In the genomic region with DNA sequence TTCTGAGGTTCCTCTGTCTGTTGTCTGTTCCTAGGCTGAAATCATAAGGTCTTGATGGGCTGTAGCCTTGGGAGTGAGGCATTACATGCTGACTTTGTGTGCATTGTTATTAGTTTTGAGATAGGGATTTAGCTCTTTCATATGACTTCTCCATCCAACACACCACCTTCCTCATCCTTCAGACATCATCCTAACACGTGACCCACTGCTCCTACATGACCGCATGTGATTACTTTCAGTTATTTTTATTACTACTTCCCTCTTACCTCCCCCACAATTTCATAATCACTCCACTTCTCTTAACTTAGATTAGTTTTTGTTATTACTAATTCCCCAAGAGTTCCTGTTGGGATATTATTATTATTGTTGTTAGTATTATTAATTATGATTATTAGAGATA, we compare ENCODE assay signal across 26 mouse cellular contexts. TPM values are rescaled to one million over a fixed set of nuclear protein-coding genes. Genes with fewer than 3 reads are reported as not detected.
DNase-seq lines count a peak whose midpoint lies in the region; ATAC-seq and TF ChIP-seq lines count a peak whose summit lies in the region.
"Had no signal": no experiment of that assay in that cellular context is flagged by ENCODE, and none has a peak within 500 bp of the region (broad histone marks: within the 10 kb centered on the region; RNA-seq: fewer than 3 reads in every experiment).

No protein-coding gene starts in this region.

- no peaks in the 10 kb centered on the region for H3K9me3 ChIP-seq in heart, embryonic 15.5 days (replicated peaks)
- no peaks in the 10 kb centered on the region for H3K9me3 ChIP-seq in heart, embryonic 11.5 days (replicated peaks; ENCODE audit: control insufficient read depth, low read length)
- H3K9me3 ChIP-seq in embryonic facial prominence, embryonic 12.5 days: no peaks in the 10 kb centered on the region
- H3K9me3 ChIP-seq in forebrain, embryonic 16.5 days (ENCODE audit: control insufficient read depth, low read length): no peaks in the 10 kb centered on the region
- H3K9me3 ChIP-seq: embryonic facial prominence, embryonic 15.5 days; forebrain, embryonic 10.5 days; hindbrain, embryonic 10.5 days; intestine, embryonic 15.5 days; kidney, embryonic 15.5 days; liver, embryonic 12.5 days; midbrain, embryonic 10.5 days had no signal

- H3K9ac ChIP-seq in heart, embryonic 15.5 days: no peak overlapping the region
- H3K9ac ChIP-seq in heart, embryonic 11.5 days (ENCODE audit: low read depth, low read length): no peak overlapping the region
- no peak overlapping the region for H3K9ac ChIP-seq in embryonic facial prominence, embryonic 12.5 days
- no peak overlapping the region for H3K9ac ChIP-seq in forebrain, embryonic 16.5 days (replicated peaks; ENCODE audit: low read depth, low read length)
- H3K9ac ChIP-seq: embryonic facial prominence, embryonic 15.5 days; intestine, embryonic 15.5 days; kidney, embryonic 15.5 days; liver, embryonic 12.5 days; lung, embryonic 14.5 days had no signal

- 0 out of 2 replicates have a peak overlapping the region, but pooled peaks have one; percentile 8 for H3K27ac ChIP-seq in heart, embryonic 15.5 days
- no peak overlapping the region; the same call in 1 of the 2 replicates for H3K27ac ChIP-seq in heart, embryonic 11.5 days (ENCODE audit: low read depth, low read length)
- peak overlapping the region; percentile 94 for H3K27ac ChIP-seq in bone marrow macrophage, adult 2 months (ENCODE audit: insufficient read depth, low read depth, low read length)
- 0 out of 2 replicates have a peak overlapping the region, but pooled peaks have one; percentile 2 for H3K27ac ChIP-seq in embryonic facial prominence, embryonic 12.5 days
- H3K27ac ChIP-seq in forebrain, embryonic 16.5 days (ENCODE audit: low read length): no peak overlapping the region
- H3K27ac ChIP-seq: embryonic facial prominence, embryonic 15.5 days; intestine, embryonic 15.5 days; kidney, embryonic 15.5 days; liver, embryonic 12.5 days; midbrain, embryonic 10.5 days had no signal

- H3K27me3 ChIP-seq in heart, embryonic 15.5 days: no peaks in the 10 kb centered on the region
- H3K27me3 ChIP-seq in heart, embryonic 11.5 days (ENCODE audit: control insufficient read depth, insufficient read depth, low read length): no peaks in the 10 kb centered on the region
- H3K27me3 ChIP-seq in embryonic facial prominence, embryonic 12.5 days: no peaks in the 10 kb centered on the region
- no peaks in the 10 kb centered on the region for H3K27me3 ChIP-seq in forebrain, embryonic 16.5 days (replicated peaks; ENCODE audit: control insufficient read depth, insufficient read depth, low read length)
- H3K27me3 ChIP-seq: embryonic facial prominence, embryonic 15.5 days; intestine, embryonic 15.5 days; kidney, embryonic 15.5 days; liver, embryonic 12.5 days had no signal

- 75% methylated on average over 2 of the region's 2 CpGs for WGBS in heart, embryonic 15.5 days
- WGBS in heart, embryonic 11.5 days (ENCODE audit: insufficient replicate concordance): 80% methylated on average over 2 of the region's 2 CpGs
- WGBS in embryonic facial prominence, embryonic 12.5 days: 78% methylated on average over 2 of the region's 2 CpGs
- WGBS in forebrain, embryonic 16.5 days: 89% methylated on average over 2 of the region's 2 CpGs

- H3K36me3 ChIP-seq in heart, embryonic 15.5 days: no peaks in the 10 kb centered on the region
- no peaks in the 10 kb centered on the region for H3K36me3 ChIP-seq in heart, embryonic 11.5 days (ENCODE audit: control insufficient read depth, insufficient read depth, low read length)
- no peaks in the 10 kb centered on the region for H3K36me3 ChIP-seq in embryonic facial prominence, embryonic 12.5 days
- H3K36me3 ChIP-seq in forebrain, embryonic 16.5 days (ENCODE audit: control insufficient read depth, insufficient read depth): no peaks in the 10 kb centered on the region
- H3K36me3 ChIP-seq: embryonic facial prominence, embryonic 15.5 days; forebrain, embryonic 10.5 days; hindbrain, embryonic 10.5 days; intestine, embryonic 15.5 days; kidney, embryonic 15.5 days; liver, embryonic 12.5 days; midbrain, embryonic 10.5 days had no signal

- H3K4me3 ChIP-seq in heart, embryonic 15.5 days: no peak overlapping the region
- H3K4me3 ChIP-seq in heart, embryonic 11.5 days (ENCODE audit: low read depth, low read length): no peak overlapping the region
- no peak overlapping the region for H3K4me3 ChIP-seq in bone marrow macrophage, adult 2 months (ENCODE audit: insufficient read depth, low read length)
- H3K4me3 ChIP-seq in embryonic facial prominence, embryonic 12.5 days: no peak overlapping the region
- no peak overlapping the region for H3K4me3 ChIP-seq in forebrain, embryonic 16.5 days (replicated peaks; ENCODE audit: low read length)
- H3K4me3 ChIP-seq: embryonic facial prominence, embryonic 15.5 days; forebrain, embryonic 10.5 days; hindbrain, embryonic 10.5 days; intestine, embryonic 15.5 days; kidney, embryonic 15.5 days; liver, embryonic 12.5 days; midbrain, embryonic 10.5 days had no signal

- H3K4me2 ChIP-seq in heart, embryonic 15.5 days: no peak overlapping the region
- H3K4me2 ChIP-seq in heart, embryonic 11.5 days: no peak overlapping the region
- H3K4me2 ChIP-seq in embryonic facial prominence, embryonic 12.5 days (replicated peaks): no peak overlapping the region
- no peak overlapping the region for H3K4me2 ChIP-seq in forebrain, embryonic 16.5 days (ENCODE audit: low read length)
- H3K4me2 ChIP-seq: embryonic facial prominence, embryonic 15.5 days; intestine, embryonic 15.5 days; kidney, embryonic 15.5 days; liver, embryonic 12.5 days; lung, embryonic 14.5 days had no signal

- no peak for TF ChIP-seq POLR2A in bone marrow macrophage, adult 2 months (IDR thresholded peaks at IDR 0.05; ENCODE audit: borderline replicate concordance, low read depth, low read length)

- no peak for DNase-seq in layer of hippocampus, postnatal 10 days (ENCODE audit: low spot score in 2 of 2)
- DNase-seq: adrenal gland, adult 2 months; B cell, adult 2 months; cerebellum, adult 2 months; cerebellum, postnatal 25 days; embryo, embryonic 11 days; heart, postnatal 10 days; kidney, postnatal 36 days; lung, embryonic 14.5 days; thymus, postnatal 14 days had no signal

- no peak for TF ChIP-seq CTCF in bone marrow macrophage, adult 2 months (IDR thresholded peaks at IDR 0.05; ENCODE audit: low read depth, low read length)

- peaks cover 15% of the 10 kb centered on the region for H3K4me1 ChIP-seq in heart, embryonic 15.5 days (replicated peaks)
- H3K4me1 ChIP-seq in heart, embryonic 11.5 days (ENCODE audit: control insufficient read depth, insufficient read depth, low read length): no peaks in the 10 kb centered on the region; the same call in 1 of the 2 replicates
- H3K4me1 ChIP-seq in bone marrow macrophage, adult 2 months (ENCODE audit: control insufficient read depth, insufficient read depth, low read length): peaks cover 21% of the 10 kb centered on the region
- peaks cover 19% of the 10 kb centered on the region for H3K4me1 ChIP-seq in embryonic facial prominence, embryonic 12.5 days
- H3K4me1 ChIP-seq in forebrain, embryonic 16.5 days (replicated peaks; ENCODE audit: control insufficient read depth, insufficient read depth, low read length): no peaks in the 10 kb centered on the region
- H3K4me1 ChIP-seq: liver, embryonic 12.5 days had no signal

- no peak for ATAC-seq in heart, embryonic 15.5 days (replicated peaks; ENCODE audit: insufficient number of reproducible peaks, insufficient read depth, low FRiP score, low read depth)
- ATAC-seq in heart, embryonic 11.5 days (replicated peaks; ENCODE audit: insufficient number of reproducible peaks, low FRiP score, low TSS enrichment): no peak
- ATAC-seq in embryonic facial prominence, embryonic 12.5 days (ENCODE audit: insufficient number of reproducible peaks, insufficient read depth, low FRiP score, low TSS enrichment): no peak
- peak; percentile 45; the same call in 1 of the 2 replicates for ATAC-seq in megakaryocyte, adult 5-6 weeks (ENCODE audit: poor library complexity, severe bottlenecking)
- ATAC-seq in forebrain, embryonic 16.5 days: no peak
- ATAC-seq: hindbrain, embryonic 16.5 days; intestine, embryonic 15.5 days; liver, embryonic 12.5 days; midbrain, embryonic 16.5 days had no signal

RNA-seq across cellular contexts. Expression of a gene that starts 21.2 kb away (rescaled TPM):
- 164 TPM in 2 replicates for polyA plus RNA-seq in heart, embryonic 15.5 days (2015; fragmentation: Nextera tagmentation; extraction: Ambion mirVana)
- polyA plus RNA-seq in heart, embryonic 11.5 days (2014; fragmentation: Nextera tagmentation; extraction: Ambion mirVana): 144 and 167 TPM in 2 replicates
- 7.9 and 8.6 TPM in 2 replicates for polyA plus RNA-seq in bone marrow macrophage, adult 2 months (2012; ENCODE audit: insufficient read depth, insufficient read length, missing spikeins)
- polyA plus RNA-seq in embryonic facial prominence, embryonic 12.5 days (2016; fragmentation: Nextera tagmentation; extraction: Ambion mirVana): 342 and 370 TPM in 2 replicates
- total RNA-seq in megakaryocyte, adult 5-6 weeks (2015): 0.09 and 0.47 TPM in 2 replicates
- 0.08 TPM in 1 of 2 replicates, not detected in the other for total RNA-seq in megakaryocyte, adult 5-6 weeks (2017)
- total RNA-seq in layer of hippocampus, postnatal 10 days (2021): 10 to 100 TPM; 37.5 to 38.7 TPM
- polyA plus RNA-seq in forebrain, embryonic 16.5 days (2015; fragmentation: Nextera tagmentation; extraction: Ambion mirVana): 56.8 and 58.5 TPM in 2 replicates
- total RNA-seq: MEL had no signal

Comparison
In these comparisons a context has a peak if more than half of its experiments do, and no peak if none do; other contexts are left out.
1. H3K27ac ChIP-seq: peak in heart, embryonic 15.5 days (single experiment), bone marrow macrophage, adult 2 months (single experiment) and embryonic facial prominence, embryonic 12.5 days (single experiment); none in heart, embryonic 11.5 days (single experiment) and forebrain, embryonic 16.5 days (single experiment).